Mouse (Mus musculus): ENCODE measurements at regions not wholly inside any gene's neighbourhood (a gene's known extent, or its start where the extent isn't known, plus 50 kb on each side); places are given as distances from the start of the nearest gene placed in this dataset.

GRCm38 (mm10) chrX:82741478-82741877, 207.2 kb upstream of the Dmd start:
- TF ChIP-seq CTCF (IDR thresholded peaks at IDR 0.05; ENCODE audit: borderline replicate concordance, extremely low read depth, insufficient read depth, insufficient read length) (no peak), POLR2A (IDR thresholded peaks at IDR 0.05; ENCODE audit: borderline replicate concordance, extremely low read depth, insufficient read depth, insufficient read length, poor library complexity, severe bottlenecking) (no peak)

Measured in brain, embryonic 14.5 days (tissue).